Mouse (Mus musculus) liver, embryonic 12.5 days (tissue): ENCODE results near the gene P2rx2. TPM values are rescaled to one million over a fixed set of nuclear protein-coding genes. Genes with fewer than 3 reads are reported as not detected.

Experiments used
- ATAC-seq: fragments of 200-750 bp; cut with Nextera tagmentation; 2 replicates; pipeline ENCODE4 v1.8.0; 2017; ENCODE audit warnings: moderate number of reproducible peaks, mild to moderate bottlenecking, moderate library complexity
- H3K27ac ChIP-seq: fragments of 300-500 bp; sonication (generic); 2 replicates; pipeline ENCODE4 v1.5.1; 2016; ENCODE audit warnings: mild to moderate bottlenecking
- H3K27me3 ChIP-seq: fragments of 300-500 bp; sonication (generic); replicated peaks from 2 replicates; pipeline ENCODE4 v1.6.1; 2016; ENCODE audit warnings: mild to moderate bottlenecking, moderate library complexity
- H3K36me3 ChIP-seq: fragments of 300-500 bp; sonication (generic); 2 replicates; pipeline ENCODE4 v1.6.1; 2016; ENCODE audit warnings: mild to moderate bottlenecking, moderate library complexity
- H3K4me1 ChIP-seq: fragments of 300-500 bp; sonication (generic); 2 replicates; pipeline ENCODE4 v1.6.1; 2016
- H3K4me2 ChIP-seq: fragments of 300-500 bp; sonication (generic); 2 replicates; pipeline ENCODE4 v1.6.1; 2016; ENCODE audit warnings: mild to moderate bottlenecking, moderate library complexity
- H3K4me3 ChIP-seq: fragments of 300-500 bp; sonication (generic); 2 replicates; pipeline ENCODE4 v1.5.1; 2016; ENCODE audit warnings: mild to moderate bottlenecking, moderate library complexity
- H3K9ac ChIP-seq: fragments of 300-500 bp; sonication (generic); 2 replicates; pipeline ENCODE4 v1.6.1; 2016; ENCODE audit warnings: mild to moderate bottlenecking, moderate library complexity
- H3K9me3 ChIP-seq: fragments of 300-500 bp; sonication (generic); replicated peaks from 2 replicates; pipeline ENCODE4 v1.6.1; 2016; ENCODE audit warnings: mild to moderate bottlenecking, moderate library complexity
- WGBS: fragments of 180-500 bp; shearing (Covaris S2); methylation state at CpG from one replicate; pipeline ENCODE4 v1.1.7; 2016; ENCODE audit not compliant: insufficient replicate concordance; 5-methylcytosine and 5-hydroxymethylcytosine counted together
- polyA plus RNA-seq: library from polyadenylated mRNA; unstranded; fragments of >200 nt; fragmentation: Nextera tagmentation; extraction: Ambion mirVana; gene quantifications from 2 replicates; pipeline ENCODE4 v1.2.1, GENCODE M21; 2016

P2rx2 gene
- polyA plus RNA-seq, 1 experiment from 2014 or later = not detected

GRCm38 (mm10) chr5:110363822-110364545 is 21.0 kb upstream of the P2rx2 start:
- no peaks in the 10 kb centered on the region for H3K9me3 ChIP-seq
- no peak for ATAC-seq
- H3K27me3 ChIP-seq = peaks cover 39% of the 10 kb centered on the region
- H3K4me3 ChIP-seq = peak overlapping the region; percentile 51
- H3K9ac ChIP-seq = no peak overlapping the region; the same call in 1 of the 2 replicates
- H3K36me3 ChIP-seq = peaks cover 11% of the 10 kb centered on the region
- peaks cover 11% of the 10 kb centered on the region for H3K4me1 ChIP-seq
- H3K4me2 ChIP-seq = peak overlapping the region; percentile 85
- 59% methylated on average over 11 of the region's 11 CpGs for WGBS
- no peak overlapping the region for H3K27ac ChIP-seq

GRCm38 (mm10) chr5:110363179-110363821 is 20.3 kb upstream of the P2rx2 start:
- peak overlapping the region; percentile 85 for H3K4me2 ChIP-seq
- peak; percentile 73 for ATAC-seq
- H3K36me3 ChIP-seq = peaks cover 11% of the 10 kb centered on the region
- H3K4me3 ChIP-seq = peak overlapping the region; percentile 51
- peaks cover 39% of the 10 kb centered on the region for H3K27me3 ChIP-seq
- H3K9me3 ChIP-seq = no peaks in the 10 kb centered on the region
- H3K9ac ChIP-seq = peak overlapping the region; percentile 53
- 5% methylated on average over 61 of the region's 72 CpGs for WGBS
- H3K27ac ChIP-seq = no peak overlapping the region
- H3K4me1 ChIP-seq = peaks cover 11% of the 10 kb centered on the region

- Histone ChIP-seq H3K27me3 (peaks cover 39% of the 10 kb centered on the region), H3K4me3 (peak overlapping the region; percentile 51), H3K4me1 (peaks cover 11% of the 10 kb centered on the region), H3K36me3 (peaks cover 8% of the 10 kb centered on the region), H3K27ac (no peak overlapping the region), H3K4me2 (peak overlapping the region; percentile 85), H3K9ac (peak overlapping the region; percentile 53; the same call in 1 of the 2 replicates), H3K9me3 (no peaks in the 10 kb centered on the region)
- WGBS = 1% methylated on average over 28 of the region's 28 CpGs
- ATAC-seq = peak; percentile 44
These were observed 19.8 kb upstream of the P2rx2 start for GRCm38 (mm10) chr5:110362813-110363178.

- no peak overlapping the region for H3K9ac ChIP-seq
- no peak overlapping the region for H3K4me2 ChIP-seq
- H3K4me3 ChIP-seq = no peak overlapping the region
- peaks cover 11% of the 10 kb centered on the region for H3K4me1 ChIP-seq
- 79% methylated on average over 6 of the region's 6 CpGs for WGBS
- no peak overlapping the region for H3K27ac ChIP-seq
- ATAC-seq = no peak
- no peaks in the 10 kb centered on the region for H3K9me3 ChIP-seq
- peaks cover 39% of the 10 kb centered on the region for H3K27me3 ChIP-seq
- no peaks in the 10 kb centered on the region for H3K36me3 ChIP-seq
These were observed 18.5 kb upstream of the P2rx2 start for GRCm38 (mm10) chr5:110361465-110361864.

GRCm38 (mm10) chr5:110357531-110358179 is 14.6 kb upstream of the P2rx2 start:
- ATAC-seq = no peak
- 34% methylated on average over 9 of the region's 9 CpGs for WGBS

DNA sequence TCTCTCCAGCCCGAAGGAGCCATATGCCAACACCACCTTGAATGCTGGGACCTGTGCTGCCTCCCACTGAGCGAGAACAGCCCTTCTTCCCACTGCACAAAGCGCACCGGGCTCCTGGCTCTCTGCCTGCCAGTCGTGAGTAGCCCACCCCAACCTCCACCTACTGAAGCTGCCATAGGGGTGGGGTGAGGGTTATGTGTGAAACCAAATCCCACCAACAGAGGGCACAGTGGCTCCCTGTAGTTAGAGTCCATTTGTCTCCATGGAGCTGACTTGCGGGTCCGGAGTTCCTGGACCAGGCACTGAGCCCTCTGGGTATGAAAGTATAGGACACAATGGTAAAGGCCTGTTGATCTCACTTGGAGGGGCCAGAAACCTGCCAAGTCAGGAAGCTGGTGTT is 11.7 kb upstream of the P2rx2 start:
- WGBS = 13% methylated on average over 7 of the region's 7 CpGs
- Histone ChIP-seq H3K4me2 (no peak overlapping the region), H3K27ac (no peak overlapping the region), H3K9me3 (no peaks in the 10 kb centered on the region), H3K9ac (no peak overlapping the region), H3K4me3 (no peak overlapping the region), H3K4me1 (no peaks in the 10 kb centered on the region), H3K27me3 (peaks cover 24% of the 10 kb centered on the region), H3K36me3 (no peaks in the 10 kb centered on the region)
- ATAC-seq = 0 out of 2 replicates have a peak, but pooled peaks have one; percentile 27

More at GRCm38 (mm10) chr5:110357531-110358179, 14.6 kb upstream of the P2rx2 start:
- Histone ChIP-seq H3K9ac (no peak overlapping the region), H3K4me1 (no peaks in the 10 kb centered on the region), H3K9me3 (no peaks in the 10 kb centered on the region), H3K27me3 (peaks cover 37% of the 10 kb centered on the region), H3K36me3 (no peaks in the 10 kb centered on the region), H3K27ac (no peak overlapping the region), H3K4me2 (no peak overlapping the region), H3K4me3 (no peak overlapping the region)

DNA sequence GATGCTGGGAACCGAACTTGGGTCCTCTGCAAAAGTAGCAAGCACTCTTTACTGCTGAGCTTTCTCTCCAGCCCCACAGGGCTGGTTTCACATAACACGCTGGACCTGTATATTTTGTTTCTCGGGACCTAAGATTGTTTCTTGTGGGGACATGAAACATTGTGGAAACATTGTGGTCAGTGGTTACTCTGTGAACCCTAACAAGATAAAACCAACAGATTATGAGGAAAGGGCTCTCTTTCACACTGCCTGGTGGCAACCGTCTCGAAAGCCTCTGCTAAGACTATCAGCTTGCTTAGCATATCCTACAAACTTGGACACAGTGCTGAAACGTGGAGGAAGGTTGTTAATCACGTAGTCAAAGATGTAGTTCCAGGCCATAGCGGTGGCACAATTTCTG is 4.0 kb upstream of the P2rx2 start:
- Histone ChIP-seq H3K4me3 (no peak overlapping the region), H3K27ac (no peak overlapping the region), H3K9me3 (no peaks in the 10 kb centered on the region), H3K36me3 (no peaks in the 10 kb centered on the region), H3K4me2 (no peak overlapping the region), H3K27me3 (peaks cover 48% of the 10 kb centered on the region), H3K4me1 (peaks cover 11% of the 10 kb centered on the region), H3K9ac (no peak overlapping the region)
- 62% methylated on average over 8 of the region's 8 CpGs for WGBS
- no peak for ATAC-seq

DNA sequence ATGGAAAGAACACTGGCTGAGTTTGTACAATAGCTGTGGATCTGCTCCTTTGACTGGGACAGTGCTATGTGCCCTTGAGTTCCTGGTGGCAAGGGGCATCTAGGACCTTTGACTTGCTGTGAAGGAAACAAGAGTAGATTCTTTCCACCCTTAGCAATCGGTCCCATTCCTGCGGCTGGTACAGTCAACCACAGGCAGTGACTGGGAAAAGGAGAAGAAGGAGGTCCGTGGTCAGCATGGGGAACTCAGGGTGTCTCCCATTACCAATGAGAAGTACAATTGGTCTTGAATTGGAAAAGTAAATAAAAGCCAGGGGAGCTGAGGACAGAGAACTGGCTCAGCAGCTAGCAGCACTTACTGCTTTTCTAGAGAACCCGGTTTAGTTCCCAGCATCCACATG is 2.5 kb upstream of the P2rx2 start:
- Histone ChIP-seq H3K9ac (no peak overlapping the region), H3K4me1 (peaks cover 11% of the 10 kb centered on the region), H3K36me3 (no peaks in the 10 kb centered on the region), H3K9me3 (no peaks in the 10 kb centered on the region), H3K4me3 (no peak overlapping the region), H3K27ac (no peak overlapping the region), H3K4me2 (no peak overlapping the region), H3K27me3 (peaks cover 62% of the 10 kb centered on the region)
- no peak for ATAC-seq
- WGBS = 43% methylated on average over 4 of the region's 4 CpGs

DNA sequence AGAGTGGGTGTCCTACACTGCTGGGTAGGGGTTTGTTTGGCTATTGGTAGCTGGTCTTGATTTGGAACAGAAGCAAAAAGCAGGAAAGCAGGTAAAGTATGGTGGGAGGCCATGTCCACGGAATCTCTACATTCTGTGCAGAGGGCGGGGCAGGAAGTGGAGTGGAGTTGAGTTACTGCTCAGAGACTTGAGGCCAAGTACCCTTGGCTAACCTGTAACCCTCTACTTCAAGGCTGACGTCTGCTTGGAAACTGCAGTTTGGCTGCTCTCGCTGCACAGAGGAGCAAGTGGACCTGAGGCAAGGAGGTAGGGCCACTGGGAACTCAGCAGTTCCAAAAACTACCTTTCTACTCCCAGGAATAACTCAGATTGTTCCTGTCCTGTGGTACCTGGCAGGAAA is 1.5 kb upstream of the P2rx2 start, which contains the start of gene Lrcol1:
Gene Lrcol1 (plus strand): TSS at position 207 of the 400 bp plus-strand sequence.
- H3K4me3 ChIP-seq = no peak within 1 kb of the TSS
- no peaks in the 10 kb centered on the region for H3K9me3 ChIP-seq
- H3K27ac ChIP-seq = no peak within 1 kb of the TSS
- no peak within 1 kb of the TSS for H3K4me2 ChIP-seq
- H3K36me3 ChIP-seq = no peaks in the 10 kb centered on the region
- ATAC-seq = no peak
- H3K4me1 ChIP-seq = peaks cover 11% of the 10 kb centered on the region
- WGBS = 65% methylated on average over 4 of the region's 4 CpGs
- no peak within 1 kb of the TSS for H3K9ac ChIP-seq
- H3K27me3 ChIP-seq = peaks cover 65% of the 10 kb centered on the region

- Histone ChIP-seq H3K4me2 (no peak overlapping the region), H3K9ac (no peak overlapping the region), H3K27me3 (peaks cover 38% of the 10 kb centered on the region), H3K27ac (no peak overlapping the region), H3K4me1 (peaks cover 11% of the 10 kb centered on the region), H3K9me3 (no peaks in the 10 kb centered on the region), H3K4me3 (no peak overlapping the region), H3K36me3 (peaks cover 54% of the 10 kb centered on the region)
- WGBS = 74% methylated on average over 2 of the region's 2 CpGs
- ATAC-seq = no peak
These were observed 4.2 kb downstream of the P2rx2 start for GRCm38 (mm10) chr5:110338792-110339191.

GRCm38 (mm10) chr5:110330508-110330907 is 12.5 kb downstream of the P2rx2 start:
- no peak for ATAC-seq
- H3K36me3 ChIP-seq = peaks cover 98% of the 10 kb centered on the region
- 68% methylated on average over 3 of the region's 3 CpGs for WGBS

GRCm38 (mm10) chr5:110313127-110313526 is 29.9 kb downstream of the P2rx2 start:
- 87% methylated on average over 3 of the region's 3 CpGs for WGBS
- Histone ChIP-seq H3K4me2 (no peak overlapping the region), H3K9me3 (no peaks in the 10 kb centered on the region), H3K9ac (no peak overlapping the region), H3K27ac (no peak overlapping the region), H3K4me1 (no peaks in the 10 kb centered on the region), H3K36me3 (peaks cover 95% of the 10 kb centered on the region), H3K4me3 (no peak overlapping the region), H3K27me3 (no peaks in the 10 kb centered on the region)
- ATAC-seq = no peak

More at GRCm38 (mm10) chr5:110330508-110330907, 12.5 kb downstream of the P2rx2 start:
- H3K4me2 ChIP-seq = no peak overlapping the region
- no peaks in the 10 kb centered on the region for H3K9me3 ChIP-seq
- no peaks in the 10 kb centered on the region for H3K27me3 ChIP-seq
- no peaks in the 10 kb centered on the region for H3K4me1 ChIP-seq
- no peak overlapping the region for H3K4me3 ChIP-seq
- H3K9ac ChIP-seq = no peak overlapping the region
- no peak overlapping the region for H3K27ac ChIP-seq
